Mouse (Mus musculus): Measurements from ENCODE around the gene Fam155a.

Gene Fam155a

DNA sequence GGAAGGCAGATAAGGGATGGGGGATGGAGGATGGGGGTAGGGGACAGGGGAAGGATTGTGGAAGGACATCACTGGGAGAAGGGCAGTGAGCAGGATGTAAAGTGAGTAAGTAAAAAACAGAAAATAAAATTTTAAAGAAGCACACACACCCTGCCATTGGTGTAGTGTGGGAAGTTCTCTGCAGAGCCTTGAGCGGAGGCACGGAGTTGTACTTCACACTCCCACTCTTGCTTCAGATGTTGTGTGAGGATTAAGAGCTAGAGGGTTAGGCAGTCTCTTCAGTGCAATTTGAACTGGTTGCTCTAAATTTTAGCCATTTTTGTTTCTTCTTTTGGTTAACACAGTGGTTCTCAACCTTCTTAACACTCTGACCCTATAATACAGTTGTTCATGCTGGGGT lies 114.1 kb downstream of the Fam155a start:
- no peak for DNase-seq

DNA sequence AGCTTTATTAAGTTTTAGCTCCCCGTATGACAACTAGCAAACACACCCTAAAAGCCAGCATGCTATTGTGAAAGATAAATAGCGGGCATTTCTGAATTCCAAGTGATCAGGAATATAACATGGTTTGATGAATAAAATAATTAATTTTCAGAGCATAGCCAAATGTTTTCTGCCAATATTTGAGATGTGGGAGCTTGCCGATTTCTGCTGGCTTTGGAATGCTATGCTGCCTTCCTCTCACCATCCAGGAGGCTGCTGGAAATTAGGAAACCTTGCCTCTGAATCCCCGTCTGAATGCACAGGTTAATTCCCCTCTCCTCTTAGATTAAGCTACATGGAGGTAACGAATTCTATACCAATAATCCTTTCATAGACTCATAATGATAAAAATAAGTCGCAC lies 116.1 kb downstream of the Fam155a start:
- no peak for DNase-seq

DNA sequence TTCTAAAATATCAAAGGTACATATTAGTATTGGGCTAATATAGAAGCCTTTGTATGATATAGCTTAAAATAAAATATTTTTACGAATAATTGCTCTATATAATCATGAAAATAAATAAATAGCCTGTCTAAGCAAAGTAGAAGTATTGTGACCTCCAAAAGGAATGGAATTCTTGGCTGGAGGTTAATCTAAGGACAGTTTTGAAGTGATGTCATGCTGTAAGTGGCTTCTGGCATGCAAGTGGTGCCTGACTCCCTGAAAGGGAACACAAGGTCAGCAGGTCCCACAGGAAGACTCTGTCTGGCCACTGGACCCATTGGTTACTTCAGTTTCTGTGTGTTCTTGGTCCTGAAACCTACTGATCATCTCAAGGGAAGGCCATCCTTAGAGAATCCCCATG lies 117.3 kb downstream of the Fam155a start:
- no peak for DNase-seq

DNA sequence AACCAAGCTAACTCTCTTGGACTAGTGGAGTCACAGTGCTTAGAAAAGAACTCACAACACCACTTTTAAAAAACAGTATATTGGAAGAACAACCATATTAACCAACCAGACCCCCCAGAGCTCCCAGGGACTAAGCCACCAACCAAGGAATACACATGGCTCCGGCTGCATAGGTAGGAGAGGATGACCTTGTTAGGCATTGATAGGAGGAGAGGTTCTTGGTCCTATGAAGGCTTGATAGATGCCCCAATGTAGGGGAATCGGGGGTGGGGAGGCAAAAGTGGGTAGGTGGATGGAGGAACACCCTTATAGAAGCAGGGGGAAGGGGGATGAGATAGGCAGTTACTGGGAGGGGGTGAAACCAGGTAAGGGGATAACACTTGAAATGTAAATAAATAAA lies 132.8 kb downstream of the Fam155a start:
- no peak for DNase-seq

DNA sequence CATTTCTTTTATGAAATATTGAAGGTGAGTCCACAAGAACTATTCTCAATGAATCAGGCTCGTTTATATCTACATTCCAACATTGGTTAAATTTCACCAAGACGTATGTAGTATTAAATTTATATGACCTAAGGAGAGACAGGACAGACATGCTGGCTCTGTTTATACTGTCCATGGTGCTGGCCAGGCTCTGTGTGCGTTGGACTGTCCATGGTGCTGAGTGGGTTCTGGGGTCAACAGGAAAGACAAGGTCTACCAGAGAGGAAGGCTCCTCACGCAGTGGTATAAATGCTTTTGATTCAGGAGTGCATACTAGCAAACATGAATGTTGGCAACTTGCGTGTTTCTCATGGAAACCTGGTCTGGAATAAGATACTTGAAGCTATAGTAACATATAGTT lies 135.7 kb downstream of the Fam155a start:
- peak; percentile 78 to 80 for DNase-seq

DNA sequence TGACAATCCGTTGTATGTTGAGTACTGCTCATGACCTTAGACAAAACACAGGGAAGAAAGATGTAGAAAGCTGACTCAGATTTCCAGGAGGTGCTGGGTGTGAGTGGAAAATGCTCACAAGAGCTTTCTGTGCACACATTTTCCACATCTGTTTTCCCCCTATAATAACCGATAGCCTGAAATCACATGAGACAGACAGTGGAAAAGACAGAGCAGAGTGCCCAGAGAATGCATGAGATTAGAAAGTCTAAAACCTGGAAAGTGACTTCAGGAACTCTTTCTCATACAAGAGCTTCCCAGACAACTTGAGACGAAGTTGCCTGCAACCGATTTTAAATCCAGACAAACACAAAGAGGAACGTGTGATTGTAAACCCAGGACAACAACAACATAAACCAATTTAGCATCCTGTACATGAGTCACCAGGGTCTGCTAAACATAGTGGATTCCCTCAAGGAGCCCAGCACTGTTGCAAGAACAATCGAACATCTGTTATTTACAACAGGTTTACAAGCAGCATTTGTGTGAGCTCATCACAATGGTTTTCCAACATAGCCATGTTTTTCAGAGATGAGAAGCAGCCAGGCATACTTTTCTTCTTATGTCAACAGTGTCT lies 163.8 kb downstream of the Fam155a start:
- DNase-seq: no peak

DNA sequence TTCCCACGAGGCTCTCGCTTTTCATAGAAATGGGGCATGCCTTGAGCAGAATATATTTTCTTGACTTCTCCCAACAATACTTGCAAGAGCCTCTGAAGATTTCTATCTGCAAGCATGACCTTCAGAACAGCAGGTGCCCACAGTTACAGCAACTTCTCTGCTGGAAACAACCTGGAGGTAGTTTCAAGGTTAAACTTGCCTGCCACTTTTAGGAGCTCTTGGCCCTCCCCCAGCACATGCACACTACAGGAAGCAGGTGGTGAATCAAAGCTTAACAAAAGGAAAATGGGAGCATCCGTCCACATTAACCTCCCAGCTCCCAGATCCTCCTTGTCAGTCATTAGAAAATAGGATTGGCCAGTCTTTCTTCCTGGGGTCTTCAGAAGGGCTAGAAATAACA lies 175.0 kb downstream of the Fam155a start:
- DNase-seq: peak in 1 of 2 experiments; percentile 3

DNA sequence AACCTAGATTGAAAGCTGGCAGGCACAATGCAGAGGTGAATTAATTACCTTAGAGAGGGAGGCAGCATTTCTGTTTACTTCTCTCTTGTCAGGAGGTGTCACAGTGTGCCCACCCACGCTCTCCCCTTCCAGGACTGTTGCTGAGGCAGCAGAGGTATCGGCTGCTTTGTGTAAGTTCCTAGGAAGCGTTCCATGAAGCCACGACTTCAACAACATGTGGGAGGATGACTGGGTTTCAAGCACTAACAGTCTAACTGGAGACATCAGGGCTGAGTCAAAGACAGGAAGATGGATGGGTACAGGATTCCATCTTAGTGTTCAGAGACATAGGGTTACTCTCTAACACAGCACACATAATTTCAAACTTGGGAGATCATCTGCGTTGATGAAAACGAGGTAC lies 189.1 kb downstream of the Fam155a start:
- DNase-seq: peak; percentile 9 to 19

DNA sequence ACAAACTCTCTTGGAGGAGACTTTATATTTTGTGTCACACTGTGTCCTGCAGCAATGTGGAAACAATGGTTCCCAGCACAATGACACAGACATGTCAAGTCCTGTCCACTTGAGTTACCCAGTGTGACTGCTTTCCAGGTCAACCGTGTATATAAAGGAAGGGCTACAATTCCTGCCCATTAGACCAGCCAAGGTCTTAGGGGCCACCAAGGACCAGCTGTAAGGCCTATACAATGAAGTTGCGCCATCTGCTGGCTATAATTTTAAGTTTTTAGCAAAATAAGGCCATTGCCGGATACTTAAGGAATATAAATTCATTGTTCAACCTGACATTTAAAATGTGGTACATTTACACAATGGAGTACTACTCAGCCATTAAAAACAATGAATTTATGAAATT lies 190.8 kb downstream of the Fam155a start:
- peak; percentile 2 to 5 for DNase-seq

DNA sequence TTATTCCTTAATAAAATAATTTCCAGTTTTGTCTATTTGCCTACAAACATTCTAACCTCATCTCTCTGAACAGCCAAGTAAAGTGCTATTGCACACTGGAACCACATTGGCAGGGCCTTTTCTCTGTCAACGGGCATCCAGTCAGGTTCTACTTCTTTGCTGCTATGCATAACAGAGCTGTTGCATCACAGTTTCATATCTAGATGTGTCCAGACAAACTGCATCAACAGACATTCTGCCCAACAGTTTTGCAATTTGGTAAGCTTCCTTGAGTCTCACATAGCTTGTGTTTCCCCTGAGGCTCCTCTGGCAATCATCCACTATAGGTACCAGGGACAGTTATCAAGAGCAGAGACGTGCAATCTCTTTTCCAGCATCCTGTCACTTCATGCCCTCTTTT lies 199.0 kb downstream of the Fam155a start:
- no peak for DNase-seq

DNA sequence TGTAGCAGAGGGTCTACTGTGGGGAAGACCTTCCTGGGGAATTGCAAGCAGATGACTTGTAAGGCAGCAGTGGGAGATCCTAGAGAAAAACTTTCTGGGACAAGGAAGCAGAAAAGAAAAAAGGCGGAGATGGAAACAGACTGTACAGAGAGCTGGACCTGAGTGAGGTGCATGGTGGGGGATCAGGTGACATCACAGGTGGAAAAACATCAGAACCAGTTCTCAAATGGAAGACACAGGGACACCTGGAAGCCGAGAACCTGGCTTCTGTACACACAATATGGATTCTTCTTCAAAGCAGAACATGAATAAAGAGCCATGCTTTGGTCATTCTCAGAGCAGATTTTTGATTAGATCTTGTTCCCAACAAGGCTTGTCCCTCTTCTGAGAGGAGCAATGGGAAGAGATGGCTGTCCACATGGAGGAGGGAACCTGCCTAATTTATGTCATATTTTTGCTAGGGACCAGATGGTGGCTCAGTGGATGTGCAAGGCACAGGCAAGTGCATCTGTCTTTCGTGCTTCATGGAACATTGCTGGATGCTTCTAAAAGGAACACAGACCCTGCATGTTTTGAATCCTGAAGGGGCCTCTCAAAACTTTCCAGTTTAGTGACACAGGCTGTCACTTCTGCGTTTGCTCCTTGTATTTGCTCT lies 201.3 kb downstream of the Fam155a start:
- no peak for DNase-seq

DNA sequence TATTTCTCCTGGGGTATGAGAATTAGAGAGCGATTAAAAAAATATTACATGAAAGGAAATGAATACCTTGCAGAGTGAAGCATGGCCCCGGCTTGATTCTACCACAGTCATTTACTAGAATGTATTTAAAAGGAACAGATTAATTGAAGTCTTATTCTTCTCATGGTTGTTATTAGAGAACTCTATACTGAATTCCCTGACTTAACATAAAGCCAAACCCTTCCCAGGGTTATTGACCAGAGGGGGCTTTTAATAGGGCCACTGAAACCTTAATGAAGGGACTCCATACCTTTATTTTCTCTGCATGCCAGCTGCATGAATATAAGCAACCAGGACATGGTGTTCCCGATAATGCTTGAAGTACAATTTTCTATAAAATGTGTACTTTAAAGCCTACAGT lies 221.8 kb downstream of the Fam155a start:
- DNase-seq: no peak

DNA sequence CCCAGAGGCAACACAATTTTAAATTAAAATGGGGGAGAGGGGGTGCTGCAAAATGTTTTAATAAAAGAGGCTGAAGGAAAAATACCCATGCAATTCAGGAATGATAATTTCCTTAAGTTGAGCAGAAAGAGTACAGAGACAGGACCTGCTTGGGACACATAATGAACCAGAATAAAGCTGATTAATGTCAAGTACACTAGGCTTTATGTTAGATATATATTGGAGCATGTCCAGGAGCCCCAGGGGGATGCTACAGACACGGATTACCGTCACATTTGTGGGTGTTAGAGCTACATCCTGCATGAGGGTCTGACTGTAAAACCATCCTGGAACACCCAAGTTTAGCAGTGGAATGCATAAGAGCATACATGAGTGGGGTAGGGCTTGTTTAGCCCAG lies 223.4 kb downstream of the Fam155a start:
- no peak for DNase-seq

DNA sequence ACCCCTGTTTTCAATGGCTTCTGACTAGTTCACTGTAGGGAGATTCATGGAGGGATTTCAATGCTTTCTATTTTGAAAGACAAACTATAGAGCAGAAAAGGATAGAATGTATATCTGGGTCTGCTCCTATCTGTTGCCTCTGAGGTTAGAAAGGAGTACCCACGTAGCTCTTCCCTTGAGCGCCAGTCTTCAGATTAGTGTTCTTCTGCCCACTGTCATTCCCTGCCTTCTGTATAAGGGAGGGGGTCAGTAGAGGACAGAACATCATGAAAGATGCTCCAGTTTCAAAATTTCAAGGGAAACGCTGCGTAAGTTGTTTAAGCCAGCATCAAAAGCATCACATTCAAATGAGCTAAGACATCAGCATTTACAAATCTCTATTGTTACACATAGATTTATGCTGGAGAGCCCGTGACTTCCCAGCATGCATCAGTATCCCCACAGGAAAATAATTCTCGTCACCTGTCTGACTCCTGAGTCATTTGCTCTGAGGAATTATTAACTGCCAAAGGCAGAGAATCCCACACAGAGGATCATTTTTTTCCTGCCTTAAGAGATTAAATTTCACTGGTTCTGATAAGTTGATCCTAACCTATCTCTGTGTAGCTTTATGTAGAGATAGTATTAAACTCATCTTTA lies 223.9 kb downstream of the Fam155a start:
- no peak for DNase-seq

DNA sequence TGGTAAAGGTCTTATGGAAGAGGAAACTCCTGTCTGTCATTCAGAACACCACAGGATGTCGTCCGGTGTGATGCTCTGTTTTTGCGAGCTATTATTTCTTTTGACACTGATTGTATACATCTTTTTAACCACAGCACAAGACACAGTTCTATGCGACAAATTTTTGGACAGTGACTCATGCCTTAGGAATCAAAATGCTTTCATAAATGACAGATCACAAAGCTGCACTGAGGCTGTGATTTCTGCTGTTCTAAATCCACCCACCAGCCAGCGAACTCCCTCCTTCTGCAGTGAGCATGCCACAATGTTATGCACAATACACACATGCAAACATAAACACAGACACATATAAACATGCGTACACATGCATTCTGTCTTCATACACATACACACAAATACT lies 224.5 kb downstream of the Fam155a start:
- no peak for DNase-seq

DNA sequence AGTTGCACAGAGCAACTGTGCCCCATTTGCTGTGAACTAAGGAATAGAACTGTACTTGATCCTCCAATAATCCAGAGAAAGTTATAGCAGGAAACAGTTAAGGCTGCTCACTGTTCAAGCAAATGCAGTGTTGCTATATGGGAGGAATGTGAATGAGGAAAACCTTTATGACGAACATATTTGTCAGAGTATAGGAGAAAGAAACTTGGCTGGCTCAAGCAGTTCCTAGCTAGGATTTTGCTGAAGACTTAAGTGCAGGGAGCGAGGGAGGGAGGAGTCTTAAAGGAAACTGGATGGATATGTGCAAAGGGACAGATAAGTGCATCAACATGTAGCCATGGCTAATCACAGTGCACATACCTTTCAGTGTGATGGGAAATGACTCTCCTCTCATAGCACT lies 225.3 kb downstream of the Fam155a start:
- no peak for DNase-seq

DNA sequence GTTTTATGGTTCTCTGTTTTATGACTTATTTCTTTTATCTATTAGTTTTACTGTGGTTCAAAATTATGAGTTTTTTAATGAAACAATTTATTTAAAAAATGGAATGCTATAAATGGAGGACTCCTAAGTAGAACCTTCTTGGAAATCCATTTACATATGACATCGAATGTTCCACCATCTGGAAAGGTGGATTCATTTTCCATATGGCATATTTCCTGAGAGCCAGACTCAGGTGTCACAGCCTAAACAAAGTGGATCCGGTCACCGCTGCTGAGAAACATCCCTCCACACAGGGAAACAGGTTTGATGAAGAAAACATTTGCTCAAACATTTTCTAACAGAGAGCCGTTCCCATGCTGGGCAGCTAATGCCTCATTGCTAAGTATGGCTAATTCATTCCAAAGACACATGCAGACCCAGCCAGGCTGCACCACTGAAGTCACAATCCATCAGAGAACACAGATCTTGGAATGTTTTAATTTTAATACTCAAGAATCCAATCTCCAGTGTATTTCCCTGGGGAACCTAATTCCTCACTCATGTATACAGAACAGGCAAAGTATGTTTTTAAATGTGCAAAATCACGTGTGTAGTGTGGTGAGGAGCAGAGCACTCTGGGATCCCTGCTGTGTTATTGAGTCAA lies 235.1 kb downstream of the Fam155a start:
- no peak for DNase-seq

DNA sequence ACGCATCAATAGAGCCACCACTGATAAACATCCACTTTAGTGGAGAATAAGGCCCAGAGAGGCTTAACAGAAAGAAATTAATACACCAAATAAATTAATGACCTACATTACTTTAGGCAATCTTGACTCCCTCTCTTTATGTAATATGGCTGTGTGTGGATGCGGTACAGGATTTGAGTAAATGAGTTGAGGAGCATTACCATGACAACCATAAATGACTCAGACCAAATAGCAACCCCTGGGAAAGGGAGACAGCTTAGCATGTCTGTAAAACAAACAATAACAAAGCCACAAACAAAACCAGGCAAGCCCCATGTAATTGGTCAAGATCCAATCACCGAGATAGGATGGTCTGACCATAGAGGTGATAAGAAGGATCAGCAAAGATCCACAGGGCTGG lies 244.4 kb downstream of the Fam155a start:
- no peak for DNase-seq

DNA sequence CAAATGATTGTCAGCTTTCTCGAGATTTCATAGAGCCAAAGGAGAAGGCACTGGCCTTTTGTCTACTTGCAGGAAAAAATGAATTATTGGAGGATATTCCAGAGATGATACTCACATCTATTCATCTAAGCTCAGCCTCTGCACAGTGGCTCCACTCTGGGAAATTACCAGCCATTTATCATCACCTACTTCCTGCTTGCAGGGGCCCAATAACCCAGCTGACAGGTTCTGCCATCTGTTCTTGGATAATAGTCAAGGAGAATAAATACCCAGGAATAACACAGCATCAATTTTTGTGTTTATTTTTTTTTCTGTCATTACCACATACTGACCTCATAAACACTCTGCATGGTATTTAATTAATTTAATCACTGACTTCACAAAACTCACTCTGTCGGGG lies 249.4 kb downstream of the Fam155a start:
- no peak for DNase-seq

DNA sequence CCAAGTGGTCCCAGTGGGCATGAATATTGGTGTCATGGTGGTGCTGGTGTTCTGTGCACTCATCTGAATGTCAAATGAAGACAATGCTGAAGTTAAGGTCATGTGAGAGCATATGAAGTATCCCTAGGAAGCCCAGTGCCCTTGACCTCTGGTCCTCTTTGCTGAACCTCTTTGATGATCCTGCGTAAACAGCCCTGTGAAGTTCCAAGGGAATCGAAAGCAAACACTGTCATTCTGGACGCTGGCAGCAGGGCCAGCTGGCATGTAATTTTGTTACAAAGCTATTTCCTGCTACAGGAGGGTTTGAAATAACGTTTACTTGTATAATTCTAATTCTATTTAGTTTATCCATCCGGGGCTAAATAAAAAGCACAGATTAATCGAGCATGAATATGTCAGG lies 270.2 kb downstream of the Fam155a start:
- no peak for DNase-seq

DNA sequence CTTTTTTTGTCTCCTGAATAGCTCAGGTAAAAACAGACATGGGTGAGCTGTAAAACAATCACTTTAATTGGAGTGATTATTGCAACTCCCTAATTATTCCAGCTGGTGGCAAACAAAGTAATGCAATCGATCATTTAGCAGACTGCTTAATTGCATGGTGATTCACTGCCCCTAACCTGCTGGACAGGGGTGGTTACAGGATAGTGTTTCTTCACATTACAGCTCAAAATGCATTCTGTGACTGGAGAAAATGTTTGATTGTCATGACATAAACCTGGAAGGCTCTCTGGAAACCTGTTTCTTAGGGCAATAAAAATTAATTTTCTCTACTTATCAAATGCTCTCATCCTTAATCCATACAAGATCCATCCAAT lies 276.7 kb downstream of the Fam155a start:
- no peak for DNase-seq

DNA sequence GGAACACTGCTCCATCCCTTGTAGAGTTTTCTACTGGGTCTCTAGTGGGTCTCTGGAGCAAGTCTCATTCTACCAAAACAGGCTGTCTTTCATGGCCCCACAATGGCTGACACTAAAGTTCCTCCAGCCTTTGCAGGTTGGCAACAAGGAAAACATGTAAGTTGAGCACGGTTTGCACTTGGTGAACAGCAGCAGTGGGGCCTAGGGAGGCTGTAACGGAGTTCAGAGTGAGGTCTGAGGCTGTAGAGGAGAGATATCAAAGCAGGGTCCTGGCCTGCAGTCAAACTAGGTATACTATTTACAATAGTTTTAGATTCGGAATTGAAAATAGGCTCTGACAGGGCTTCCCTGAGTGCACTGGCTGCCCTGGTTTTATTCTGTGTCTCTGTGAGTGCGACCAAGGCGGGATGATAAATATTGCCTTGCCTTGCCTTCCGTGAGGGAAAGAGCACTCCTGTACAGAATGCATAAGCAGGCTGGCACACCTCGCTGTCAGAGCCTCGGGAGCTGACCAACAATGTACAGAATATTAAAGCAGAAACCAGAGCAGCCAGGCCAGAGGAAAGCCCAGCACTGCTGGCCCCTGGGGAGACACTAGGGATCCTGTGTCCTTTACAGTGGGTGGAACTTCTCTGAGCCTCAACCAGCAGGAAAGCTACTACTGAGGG lies 277.3 kb downstream of the Fam155a start:
- DNase-seq: no peak

DNA sequence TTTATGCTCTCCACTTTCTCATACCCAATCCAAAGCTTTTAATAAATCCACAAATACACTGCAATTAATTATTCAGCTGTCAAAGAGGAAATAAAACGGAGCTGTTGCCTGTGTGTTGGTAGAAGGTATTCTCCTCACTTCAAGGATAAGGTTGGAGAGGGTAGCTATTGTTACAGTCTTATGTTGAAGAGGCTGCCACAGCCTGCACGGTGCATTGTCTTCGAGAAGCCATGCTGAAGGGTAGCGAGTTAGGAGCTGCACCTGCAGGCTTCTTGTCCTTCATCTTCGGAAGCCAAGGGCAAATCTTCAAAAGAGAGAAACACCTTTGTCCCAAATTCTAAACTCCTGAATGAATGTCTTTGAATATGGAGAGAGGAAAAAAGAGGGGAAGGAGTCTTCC lies 288.4 kb downstream of the Fam155a start:
- DNase-seq: no peak

DNA sequence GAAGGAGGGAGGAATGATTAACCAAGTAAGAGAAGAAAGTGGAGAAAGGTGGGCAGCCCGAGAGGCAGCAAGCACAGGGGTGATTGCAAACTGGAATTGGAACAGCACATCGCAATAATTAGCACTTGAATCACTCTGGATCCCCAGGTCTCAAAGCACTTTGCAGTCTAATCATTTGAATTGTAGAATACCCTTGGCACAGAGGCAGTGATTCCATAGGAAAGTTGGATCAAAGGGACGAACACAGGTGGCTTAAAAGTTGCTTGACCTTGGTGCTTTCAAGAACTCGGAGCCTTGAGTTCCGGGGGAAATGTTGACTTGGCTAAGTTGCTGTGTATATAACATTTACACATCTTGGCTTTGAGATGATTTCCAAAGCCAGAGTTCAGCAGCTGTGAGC lies 299.7 kb downstream of the Fam155a start:
- DNase-seq: no peak
